Mouse (Mus musculus): ENCODE data around the gene Khdc3. TPM values are rescaled to one million over a fixed set of nuclear protein-coding genes. Genes with fewer than 3 reads are reported as not detected.
"Not testable (repeated sequence)": the region's sequence is repeated elsewhere in the genome, so short reads cannot be mapped to it uniquely, and the experiment has no call there.

Khdc3 gene
- polyA plus RNA-seq, 1 experiment from 2014 or later, result not detected

DNA sequence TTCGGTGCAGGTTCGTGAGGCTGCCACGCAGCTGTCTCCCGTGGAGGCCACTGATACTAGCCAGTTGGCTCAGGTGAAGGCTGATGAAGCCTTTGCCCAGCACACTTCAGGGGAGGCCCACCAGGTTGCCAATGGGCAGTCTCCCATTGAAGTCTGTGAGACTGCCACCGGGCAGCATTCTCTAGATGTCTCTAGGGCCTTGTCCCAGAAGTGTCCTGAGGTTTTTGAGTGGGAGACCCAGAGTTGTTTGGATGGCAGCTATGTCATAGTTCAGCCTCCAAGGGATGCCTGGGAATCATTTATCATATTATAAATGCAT lies 2.2 kb downstream of the Khdc3 start:
- peak overlapping the region; percentile 54; the same call in 1 of the 2 replicates for H3K9ac ChIP-seq
- ATAC-seq, result peak; percentile 36; the same call in 1 of the 2 replicates

GRCm38 (mm10) chr9:73105141-73105540 lies 3.5 kb downstream of the Khdc3 start:
- H3K4me1 ChIP-seq (replicated peaks), result peaks cover 9% of the 10 kb centered on the region
- no peak overlapping the region for H3K27ac ChIP-seq
- WGBS, result 74% methylated on average over 1 of the region's 1 CpGs
- no peak overlapping the region for H3K9ac ChIP-seq
- H3K36me3 ChIP-seq, result no peaks in the 10 kb centered on the region
- H3K4me3 ChIP-seq (replicated peaks), result no peak overlapping the region
- no peak for ATAC-seq
- H3K9me3 ChIP-seq, result no peaks in the 10 kb centered on the region
- no peak overlapping the region for H3K4me2 ChIP-seq (replicated peaks)
- H3K27me3 ChIP-seq (replicated peaks), result peaks cover 3% of the 10 kb centered on the region; the same call in 1 of the 2 replicates

More for the DNA sequence above, 2.2 kb downstream of the Khdc3 start:
- Histone ChIP-seq H3K36me3 (no peaks in the 10 kb centered on the region), H3K9me3 (no peaks in the 10 kb centered on the region), H3K27ac (no peak overlapping the region), H3K4me3 (replicated peaks) (peak overlapping the region; percentile 43), H3K4me1 (replicated peaks) (peaks cover 9% of the 10 kb centered on the region), H3K4me2 (replicated peaks) (peak overlapping the region; percentile 96), H3K27me3 (replicated peaks) (peaks cover 3% of the 10 kb centered on the region; the same call in 1 of the 2 replicates)
- WGBS, result 34% methylated on average over 5 of the region's 5 CpGs

DNA sequence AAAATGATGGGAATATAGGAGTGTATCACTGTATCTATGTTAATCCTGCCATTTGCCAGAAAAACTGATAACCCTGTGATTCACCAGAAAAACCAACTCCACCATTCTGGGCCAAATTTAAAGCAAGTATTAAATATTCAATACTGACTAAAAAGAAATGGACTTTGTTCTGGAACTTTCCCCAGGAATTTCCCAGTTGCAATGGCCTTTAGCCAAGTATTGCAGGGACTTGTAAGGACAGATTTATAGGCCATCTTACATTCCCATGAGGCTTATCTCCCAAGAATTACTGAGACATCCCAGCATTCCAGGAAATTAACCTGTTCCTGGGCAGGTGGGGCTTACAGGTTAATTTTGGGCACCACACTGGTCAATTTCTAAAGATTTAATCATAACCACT lies 4.1 kb downstream of the Khdc3 start:
- peaks cover 3% of the 10 kb centered on the region; the same call in 1 of the 2 replicates for H3K27me3 ChIP-seq (replicated peaks)
- no peak for ATAC-seq

GRCm38 (mm10) chr9:73112919-73113906 lies 11.6 kb downstream of the Khdc3 start, which contains the start of gene Rsl24d1:
Gene Rsl24d1, plus strand, starts transcription at chr9:73113426.
- H3K4me1 ChIP-seq (replicated peaks), result peaks cover 3% of the 10 kb centered on the region
- peaks cover 7% of the 10 kb centered on the region for H3K36me3 ChIP-seq
- H3K4me3 ChIP-seq (replicated peaks), result peak within 1 kb of the TSS; percentile 64
- H3K4me2 ChIP-seq (replicated peaks), result peak within 1 kb of the TSS; percentile 68
- under 1% methylated on average over 64 of the region's 64 CpGs for WGBS
- peak; percentile 98 for ATAC-seq
- peak within 1 kb of the TSS; percentile 75 for H3K9ac ChIP-seq
- peak within 1 kb of the TSS; percentile 72 for H3K27ac ChIP-seq
- no peaks in the 10 kb centered on the region for H3K9me3 ChIP-seq
- H3K27me3 ChIP-seq (replicated peaks), result no peaks in the 10 kb centered on the region

More for the DNA sequence above, 4.1 kb downstream of the Khdc3 start:
- no peaks in the 10 kb centered on the region for H3K36me3 ChIP-seq
- H3K9me3 ChIP-seq, result no peaks in the 10 kb centered on the region
- no peak overlapping the region for H3K4me3 ChIP-seq (replicated peaks)
- H3K4me2 ChIP-seq (replicated peaks), result no peak overlapping the region
- H3K27ac ChIP-seq, result no peak overlapping the region
- H3K4me1 ChIP-seq (replicated peaks), result peaks cover 9% of the 10 kb centered on the region
- no peak overlapping the region for H3K9ac ChIP-seq

GRCm38 (mm10) chr9:73116704-73117103 lies 15.1 kb downstream of the Khdc3 start:
- H3K4me3 ChIP-seq (replicated peaks); H3K4me2 ChIP-seq (replicated peaks); H3K4me1 ChIP-seq (replicated peaks); H3K9me3 ChIP-seq; H3K27ac ChIP-seq; H3K27me3 ChIP-seq (replicated peaks); ATAC-seq; H3K9ac ChIP-seq: not testable (repeated sequence)
- WGBS, result 89% methylated on average over 6 of the region's 6 CpGs
- peaks cover 23% of the 10 kb centered on the region for H3K36me3 ChIP-seq

GRCm38 (mm10) chr9:73118012-73118411 lies 16.4 kb downstream of the Khdc3 start:
- peaks cover 23% of the 10 kb centered on the region for H3K36me3 ChIP-seq
- WGBS, result 87% methylated on average over 4 of the region's 4 CpGs

GRCm38 (mm10) chr9:73121735-73122134 lies 20.1 kb downstream of the Khdc3 start:
- H3K4me3 ChIP-seq (replicated peaks), result no peak overlapping the region
- H3K9me3 ChIP-seq, result no peaks in the 10 kb centered on the region
- H3K27me3 ChIP-seq (replicated peaks), result no peaks in the 10 kb centered on the region
- WGBS, result 71% methylated on average over 8 of the region's 8 CpGs
- peaks cover 24% of the 10 kb centered on the region for H3K36me3 ChIP-seq
- H3K4me1 ChIP-seq (replicated peaks), result no peaks in the 10 kb centered on the region
- no peak overlapping the region for H3K4me2 ChIP-seq (replicated peaks)
- no peak overlapping the region for H3K9ac ChIP-seq
- ATAC-seq, result no peak
- H3K27ac ChIP-seq, result no peak overlapping the region

More at GRCm38 (mm10) chr9:73118012-73118411, 16.4 kb downstream of the Khdc3 start:
- Histone ChIP-seq H3K9me3 (no peaks in the 10 kb centered on the region), H3K4me1 (replicated peaks) (peaks cover 3% of the 10 kb centered on the region), H3K9ac (no peak overlapping the region), H3K27ac (no peak overlapping the region), H3K4me2 (replicated peaks) (no peak overlapping the region), H3K27me3 (replicated peaks) (no peaks in the 10 kb centered on the region), H3K4me3 (replicated peaks) (no peak overlapping the region)
- ATAC-seq, result no peak

DNA sequence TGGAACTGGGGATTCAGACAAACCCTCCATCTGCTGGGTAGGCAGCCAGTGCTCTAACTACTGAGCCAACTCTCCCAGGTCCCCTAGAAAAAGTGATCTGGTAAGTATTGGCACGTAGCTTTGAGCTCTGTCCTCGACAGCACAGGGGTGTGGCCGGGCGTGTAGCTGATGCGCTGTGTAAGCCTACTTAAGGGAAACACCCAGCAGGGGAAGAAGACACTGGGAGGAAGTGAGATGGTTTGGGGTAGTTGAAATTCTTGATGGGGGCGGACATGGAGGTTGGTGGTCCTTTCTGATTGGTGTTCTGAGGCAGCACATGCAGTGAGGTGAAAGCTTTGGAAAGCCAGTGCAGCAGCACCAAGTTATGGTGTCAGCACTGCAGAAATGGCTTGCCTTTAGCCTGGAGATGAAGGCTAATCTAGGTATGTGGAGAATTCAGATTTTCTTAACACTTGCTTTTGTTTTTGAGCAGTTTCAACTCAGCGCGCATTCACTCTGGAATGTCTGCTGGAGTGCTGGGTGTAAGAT lies 23.5 kb downstream of the Khdc3 start:
- ATAC-seq, result no peak
- Histone ChIP-seq H3K4me2 (replicated peaks) (no peak overlapping the region), H3K36me3 (peaks cover 25% of the 10 kb centered on the region), H3K4me1 (replicated peaks) (no peaks in the 10 kb centered on the region), H3K4me3 (replicated peaks) (no peak overlapping the region), H3K9ac (no peak overlapping the region), H3K9me3 (no peaks in the 10 kb centered on the region), H3K27me3 (replicated peaks) (no peaks in the 10 kb centered on the region), H3K27ac (no peak overlapping the region)
- 91% methylated on average over 8 of the region's 8 CpGs for WGBS

DNA sequence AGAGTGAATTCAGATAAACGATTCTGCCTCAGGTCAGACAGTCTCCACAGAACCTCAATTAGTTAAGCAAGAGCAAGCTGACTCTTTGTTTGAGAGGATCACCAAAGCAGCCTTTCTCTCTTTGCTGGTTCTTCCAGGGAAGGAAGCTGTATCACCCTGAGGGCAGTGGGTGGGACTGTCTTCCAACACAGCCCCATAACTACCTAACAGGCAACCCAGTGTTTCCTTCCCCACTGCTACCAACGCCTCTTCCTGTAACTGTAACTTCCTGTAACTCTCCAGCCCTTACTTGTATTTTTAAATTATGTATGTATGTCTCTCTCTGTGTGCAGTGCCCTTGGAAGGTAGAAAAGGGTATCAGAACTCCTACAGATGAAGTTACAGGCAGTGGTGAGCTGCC lies 25.8 kb downstream of the Khdc3 start:
- Histone ChIP-seq H3K36me3 (peaks cover 17% of the 10 kb centered on the region), H3K27me3 (replicated peaks) (no peaks in the 10 kb centered on the region), H3K9ac (no peak overlapping the region), H3K4me3 (replicated peaks) (no peak overlapping the region), H3K4me2 (replicated peaks) (no peak overlapping the region), H3K4me1 (replicated peaks) (no peaks in the 10 kb centered on the region), H3K27ac (no peak overlapping the region), H3K9me3 (no peaks in the 10 kb centered on the region)
- 78% methylated on average over 2 of the region's 2 CpGs for WGBS
- ATAC-seq, result no peak

GRCm38 (mm10) chr9:73129875-73130274 lies 28.2 kb downstream of the Khdc3 start:
- Histone ChIP-seq H3K4me1 (replicated peaks) (no peaks in the 10 kb centered on the region), H3K9me3 (no peaks in the 10 kb centered on the region), H3K27ac (no peak overlapping the region), H3K36me3 (peaks cover 11% of the 10 kb centered on the region), H3K9ac (no peak overlapping the region), H3K4me2 (replicated peaks) (no peak overlapping the region), H3K27me3 (replicated peaks) (no peaks in the 10 kb centered on the region), H3K4me3 (replicated peaks) (no peak overlapping the region)
- 84% methylated on average over 8 of the region's 8 CpGs for WGBS
- ATAC-seq, result no peak

DNA sequence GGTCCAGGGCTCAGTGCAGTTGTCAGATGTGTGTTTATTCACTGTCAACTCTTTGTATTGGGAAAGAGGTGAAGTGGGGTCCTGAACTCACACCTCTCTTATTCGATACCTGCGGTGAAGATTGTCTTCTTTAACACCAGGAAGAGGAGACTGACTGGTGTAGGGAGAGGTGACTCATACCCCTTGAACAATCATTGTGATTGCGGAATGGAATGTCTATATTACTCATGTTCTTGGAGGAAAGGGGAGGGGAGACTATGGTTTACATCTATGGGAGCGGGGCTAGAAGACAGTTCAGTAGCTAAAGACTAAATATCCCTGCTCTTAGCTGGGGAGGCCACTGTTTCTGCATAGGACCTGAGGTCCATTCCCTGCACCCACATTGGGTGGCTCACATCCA lies 28.9 kb downstream of the Khdc3 start:
- Histone ChIP-seq H3K27ac (no peak overlapping the region), H3K4me2 (replicated peaks) (no peak overlapping the region), H3K9ac (no peak overlapping the region), H3K4me1 (replicated peaks) (no peaks in the 10 kb centered on the region), H3K9me3 (no peaks in the 10 kb centered on the region), H3K27me3 (replicated peaks) (no peaks in the 10 kb centered on the region), H3K36me3 (peaks cover 11% of the 10 kb centered on the region), H3K4me3 (replicated peaks) (no peak overlapping the region)
- 78% methylated on average over 4 of the region's 4 CpGs for WGBS
- ATAC-seq, result peak; percentile 58

- no peaks in the 10 kb centered on the region for H3K36me3 ChIP-seq
- ATAC-seq, result 0 out of 2 replicates have a peak, but pooled peaks have one; percentile 23
- H3K4me3 ChIP-seq (replicated peaks), result no peak overlapping the region
- no peak overlapping the region for H3K9ac ChIP-seq
- no peaks in the 10 kb centered on the region for H3K4me1 ChIP-seq (replicated peaks)
- no peaks in the 10 kb centered on the region for H3K9me3 ChIP-seq
- 44% methylated on average over 11 of the region's 11 CpGs for WGBS
- no peak overlapping the region for H3K27ac ChIP-seq
- no peak overlapping the region for H3K4me2 ChIP-seq (replicated peaks)
- no peaks in the 10 kb centered on the region; the same call in 1 of the 2 replicates for H3K27me3 ChIP-seq (replicated peaks)
These were observed 35.8 kb downstream of the Khdc3 start for GRCm38 (mm10) chr9:73137341-73137886.
